Mouse (Mus musculus) embryonic facial prominence, embryonic 11.5 days (tissue): Measurements from ENCODE around the gene Crhr1. TPM values are rescaled to one million over a fixed set of nuclear protein-coding genes. Genes with fewer than 3 reads are reported as not detected.

Experiments
- ATAC-seq: fragments of 200-750 bp; cut with Nextera tagmentation; replicated peaks from 2 replicates; pipeline ENCODE4 v1.8.0; 2017; ENCODE audit warnings: low read depth; ENCODE audit not compliant: insufficient number of reproducible peaks, low FRiP score, low TSS enrichment
- DNase-seq: peaks from one replicate; pipeline ENCODE4 v3.0.0-alpha.2; 2015; ENCODE audit warnings: low spot score
- H3K27ac ChIP-seq: fragments of 300-500 bp; sonication (generic); replicated peaks from 2 replicates; pipeline ENCODE4 v1.5.1; 2014; ENCODE audit warnings: mild to moderate bottlenecking, low read depth, low read length, control low read depth
- H3K27me3 ChIP-seq: fragments of 300-500 bp; sonication (generic); 2 replicates; pipeline ENCODE4 v1.6.1; 2014; ENCODE audit warnings: mild to moderate bottlenecking, low read length, moderate library complexity, mixed read lengths; ENCODE audit not compliant: control insufficient read depth, insufficient read depth
- H3K36me3 ChIP-seq: fragments of 300-500 bp; sonication (generic); replicated peaks from 2 replicates; pipeline ENCODE4 v1.6.1; 2014; ENCODE audit warnings: low read depth, mild to moderate bottlenecking, low read length, moderate library complexity, mixed read lengths; ENCODE audit not compliant: control insufficient read depth, insufficient read depth
- H3K4me1 ChIP-seq: fragments of 300-500 bp; sonication (generic); 2 replicates; pipeline ENCODE4 v1.6.1; 2014; ENCODE audit warnings: low read length, mixed read lengths; ENCODE audit not compliant: control insufficient read depth, insufficient read depth
- H3K4me2 ChIP-seq: fragments of 300-500 bp; sonication (generic); 2 replicates; pipeline ENCODE4 v1.6.1; 2014; ENCODE audit warnings: low read depth, mild to moderate bottlenecking, control low read depth, low read length, moderate library complexity
- H3K4me3 ChIP-seq: fragments of 300-500 bp; sonication (generic); 2 replicates; pipeline ENCODE4 v1.5.1; 2014; ENCODE audit warnings: low read depth, low read length, control low read depth
- H3K9ac ChIP-seq: fragments of 300-500 bp; sonication (generic); replicated peaks from 2 replicates; pipeline ENCODE4 v1.6.1; 2014; ENCODE audit warnings: mild to moderate bottlenecking, control low read depth, low read length
- H3K9me3 ChIP-seq: fragments of 300-500 bp; sonication (generic); replicated peaks from 2 replicates; pipeline ENCODE4 v1.6.1; 2016; ENCODE audit warnings: mild to moderate bottlenecking, low read length, inconsistent platforms, mixed read lengths; ENCODE audit not compliant: control insufficient read depth
- WGBS: fragments of 180-500 bp; shearing (Covaris S2); extraction: QIAGEN DNeasy Blood & Tissue Kit; methylation state at CpG from one replicate; pipeline ENCODE4 v1.1.7; 2014; 5-methylcytosine and 5-hydroxymethylcytosine counted together
- polyA plus RNA-seq: library from polyadenylated mRNA; unstranded; fragments of >200 nt; fragmentation: Nextera tagmentation; extraction: Ambion mirVana; gene quantifications from 2 replicates; pipeline ENCODE4 v1.2.1, GENCODE M21; 2014

Crhr1 gene
- polyA plus RNA-seq, result 0.14 and 0.31 TPM in 2 replicates

DNA sequence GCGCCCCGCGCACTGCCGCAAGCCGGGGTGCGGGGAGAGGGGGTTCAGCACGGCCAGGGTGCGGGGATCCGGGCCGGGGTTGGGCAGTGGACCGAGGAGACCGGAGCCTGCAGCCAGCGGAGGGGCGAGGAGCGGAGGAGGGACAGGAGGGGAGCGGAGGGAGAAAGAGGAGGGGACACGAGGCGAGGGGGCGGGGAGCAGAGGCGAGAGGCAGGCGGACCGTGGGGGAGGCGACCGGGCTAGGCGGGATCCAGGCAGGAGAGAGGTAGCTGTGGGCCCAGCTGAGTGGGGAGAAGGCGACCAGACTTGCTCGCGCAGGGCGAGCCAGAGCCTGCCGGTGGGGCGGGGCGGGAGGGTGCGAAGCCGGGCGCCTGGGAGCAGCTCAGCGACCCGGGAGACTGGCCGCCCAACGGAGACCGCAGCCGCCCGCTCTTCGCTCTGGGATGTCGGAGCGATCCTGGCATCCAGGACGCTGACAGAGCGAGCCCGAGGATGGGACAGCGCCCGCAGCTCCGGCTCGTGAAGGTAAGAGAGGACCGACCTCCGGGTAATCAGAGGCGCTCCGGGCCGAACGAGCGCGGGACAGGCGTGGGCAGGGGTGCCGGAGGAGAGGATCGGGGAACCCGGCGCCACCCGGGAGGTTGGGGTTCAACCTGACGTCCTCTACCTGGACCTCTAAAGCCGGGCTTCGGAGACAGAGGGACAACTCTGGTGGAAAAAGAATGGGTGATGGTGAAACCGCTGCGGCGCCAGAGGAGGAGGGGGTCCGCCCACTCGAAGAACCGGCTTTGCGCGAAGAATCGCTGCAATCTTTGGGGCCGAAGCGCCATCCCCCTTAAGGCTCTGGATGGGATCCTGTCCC, at the start of gene Crhr1:
Gene Crhr1, plus strand, starts transcription at position 276 of the 862 bp plus-strand sequence.
- no peaks in the 10 kb centered on the region for H3K9me3 ChIP-seq
- H3K4me3 ChIP-seq, result peak within 1 kb of the TSS; percentile 52
- under 1% methylated on average over 72 of the region's 80 CpGs for whole genome bisulfite sequencing
- peak; percentile 73 for ATAC-seq
- peak within 1 kb of the TSS; percentile 58 for H3K9ac ChIP-seq
- peaks cover 43% of the 10 kb centered on the region for H3K27me3 ChIP-seq
- H3K4me1 ChIP-seq, result peaks cover 8% of the 10 kb centered on the region
- no peak within 1 kb of the TSS for H3K27ac ChIP-seq
- no peaks in the 10 kb centered on the region for H3K36me3 ChIP-seq
- H3K4me2 ChIP-seq, result peak within 1 kb of the TSS; percentile 99
- peak; percentile 66 for DNase-seq

DNA sequence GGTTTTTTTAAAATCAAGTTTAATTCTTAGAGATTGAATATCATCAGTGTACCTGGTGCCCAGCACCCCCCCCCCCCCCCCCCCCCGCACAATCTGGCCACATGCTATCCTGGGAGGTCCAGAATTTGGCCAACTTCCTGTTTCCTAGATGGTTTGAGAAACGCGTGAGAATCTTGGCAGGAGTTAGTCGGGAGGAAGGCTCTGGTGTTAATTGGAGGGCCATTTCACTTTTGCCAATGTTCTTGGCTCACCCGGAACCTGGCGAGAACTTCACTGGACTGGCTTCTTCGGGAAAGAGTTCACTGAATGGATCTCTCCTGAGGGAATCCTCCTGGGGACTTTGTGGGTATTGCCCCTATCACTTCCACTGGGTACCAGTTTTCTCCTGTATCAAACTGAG, 49.4 kb upstream of the Crhr1 start:
- no peak overlapping the region for H3K27ac ChIP-seq
- 89% methylated on average over 7 of the region's 7 CpGs for WGBS
- H3K9ac ChIP-seq, result no peak overlapping the region
- DNase-seq (no peak), ATAC-seq (no peak)
- no peak overlapping the region for H3K4me2 ChIP-seq
- no peaks in the 10 kb centered on the region for H3K27me3 ChIP-seq
- no peaks in the 10 kb centered on the region for H3K9me3 ChIP-seq
- no peaks in the 10 kb centered on the region for H3K36me3 ChIP-seq
- no peak overlapping the region for H3K4me3 ChIP-seq
- H3K4me1 ChIP-seq, result no peaks in the 10 kb centered on the region

DNA sequence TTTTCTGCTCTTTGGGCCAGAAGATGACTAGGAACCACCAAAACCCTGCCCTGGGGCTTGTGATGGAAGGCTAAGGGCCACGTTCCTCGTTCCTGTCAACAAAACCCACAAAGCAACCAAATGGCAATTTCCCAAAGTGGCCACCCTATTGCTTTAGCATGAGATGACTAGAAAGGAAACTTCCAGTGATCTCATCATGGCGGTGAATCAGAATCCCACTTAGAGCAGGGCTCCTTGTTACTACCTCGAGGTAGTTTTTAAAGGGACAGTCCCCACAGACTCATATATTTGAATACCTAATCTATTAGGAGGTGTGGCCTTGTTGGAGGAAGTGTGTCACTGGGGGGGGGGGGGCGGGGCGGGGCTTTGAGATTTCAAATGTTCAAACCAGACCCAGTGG, 48.9 kb upstream of the Crhr1 start:
- H3K9me3 ChIP-seq, result no peaks in the 10 kb centered on the region
- H3K9ac ChIP-seq, result no peak overlapping the region
- no peak overlapping the region for H3K27ac ChIP-seq
- no peaks in the 10 kb centered on the region for H3K27me3 ChIP-seq
- 78% methylated on average over 6 of the region's 6 CpGs for WGBS
- no peaks in the 10 kb centered on the region for H3K36me3 ChIP-seq
- H3K4me2 ChIP-seq, result no peak overlapping the region
- DNase-seq (no peak), ATAC-seq (no peak)
- H3K4me3 ChIP-seq, result no peak overlapping the region
- H3K4me1 ChIP-seq, result no peaks in the 10 kb centered on the region

DNA sequence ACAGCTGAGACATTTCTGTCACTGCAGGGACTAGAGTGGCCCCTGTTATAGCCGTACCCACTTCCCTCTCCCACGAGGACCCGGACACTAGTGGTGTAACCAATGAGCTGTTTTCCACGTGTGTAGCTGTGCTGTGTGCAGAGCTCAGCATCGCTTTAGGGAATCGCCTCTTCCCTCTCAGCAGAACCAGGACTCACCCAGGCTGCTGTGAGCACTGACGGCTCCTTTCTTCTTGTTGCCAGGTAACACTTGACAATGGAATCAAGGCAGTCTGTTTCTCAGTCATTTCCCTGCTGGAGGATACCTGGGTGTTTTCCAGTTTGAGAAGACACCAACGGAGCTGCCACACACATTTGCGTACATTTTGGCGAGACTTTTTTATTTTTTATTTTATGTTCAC, 44.1 kb upstream of the Crhr1 start:
- Histone ChIP-seq H3K4me3 (no peak overlapping the region), H3K9ac (no peak overlapping the region), H3K4me1 (no peaks in the 10 kb centered on the region), H3K4me2 (no peak overlapping the region), H3K27ac (no peak overlapping the region), H3K9me3 (no peaks in the 10 kb centered on the region), H3K27me3 (no peaks in the 10 kb centered on the region), H3K36me3 (no peaks in the 10 kb centered on the region)
- DNase-seq (no peak), ATAC-seq (no peak)
- WGBS, result 60% methylated on average over 10 of the region's 10 CpGs

DNA sequence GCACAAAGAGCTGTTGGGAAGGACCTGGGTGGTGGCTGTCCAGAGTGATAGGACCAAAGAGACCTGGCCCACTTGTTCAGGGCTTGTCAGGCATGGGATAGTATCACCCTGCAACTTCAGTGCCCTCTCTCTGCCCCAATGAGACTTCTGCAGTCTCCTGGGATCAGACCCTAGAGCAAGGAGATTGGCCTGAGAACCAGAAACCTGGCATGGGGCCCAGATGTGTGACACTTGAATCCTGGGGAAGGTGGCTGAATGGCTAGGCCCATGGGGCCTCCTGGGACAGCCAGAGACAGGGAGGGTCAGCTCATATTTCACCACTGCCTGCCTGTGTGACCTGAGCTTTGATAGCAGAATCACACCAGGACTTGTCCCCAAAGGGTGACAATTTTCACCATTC, 41.9 kb upstream of the Crhr1 start:
- H3K27ac ChIP-seq, result no peak overlapping the region
- no peaks in the 10 kb centered on the region for H3K36me3 ChIP-seq
- no peak for ATAC-seq
- DNase-seq, result no peak
- H3K4me1 ChIP-seq, result no peaks in the 10 kb centered on the region
- no peaks in the 10 kb centered on the region for H3K9me3 ChIP-seq
- no peak overlapping the region for H3K9ac ChIP-seq
- no peak overlapping the region for H3K4me3 ChIP-seq
- H3K27me3 ChIP-seq, result no peaks in the 10 kb centered on the region
- H3K4me2 ChIP-seq, result no peak overlapping the region

DNA sequence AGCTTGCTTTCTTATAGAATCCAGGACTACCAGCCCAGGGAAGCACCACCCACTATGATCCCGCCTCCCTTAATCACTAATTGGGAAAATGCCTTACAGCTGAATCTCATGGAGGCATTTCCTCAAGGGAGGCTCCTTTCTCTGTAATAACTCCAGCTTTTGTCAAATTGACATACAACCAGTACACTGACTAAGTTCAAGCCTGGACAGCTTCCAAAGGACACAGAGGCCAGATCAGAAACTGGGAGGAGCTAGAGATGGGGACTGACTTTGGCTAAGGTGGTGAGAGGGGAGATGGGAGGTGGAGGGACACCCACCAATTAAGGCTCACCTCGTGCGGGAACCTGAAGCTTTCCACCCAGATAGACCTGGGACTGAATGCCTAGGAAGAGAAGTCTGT, 37.5 kb upstream of the Crhr1 start:
- H3K27me3 ChIP-seq, result no peaks in the 10 kb centered on the region
- H3K9me3 ChIP-seq, result no peaks in the 10 kb centered on the region
- H3K4me3 ChIP-seq, result no peak overlapping the region
- no peak for ATAC-seq
- 53% methylated on average over 3 of the region's 3 CpGs for WGBS
- no peaks in the 10 kb centered on the region for H3K36me3 ChIP-seq
- no peaks in the 10 kb centered on the region for H3K4me1 ChIP-seq
- H3K9ac ChIP-seq, result no peak overlapping the region
- DNase-seq, result peak; percentile 20
- no peak overlapping the region for H3K4me2 ChIP-seq
- no peak overlapping the region for H3K27ac ChIP-seq

DNA sequence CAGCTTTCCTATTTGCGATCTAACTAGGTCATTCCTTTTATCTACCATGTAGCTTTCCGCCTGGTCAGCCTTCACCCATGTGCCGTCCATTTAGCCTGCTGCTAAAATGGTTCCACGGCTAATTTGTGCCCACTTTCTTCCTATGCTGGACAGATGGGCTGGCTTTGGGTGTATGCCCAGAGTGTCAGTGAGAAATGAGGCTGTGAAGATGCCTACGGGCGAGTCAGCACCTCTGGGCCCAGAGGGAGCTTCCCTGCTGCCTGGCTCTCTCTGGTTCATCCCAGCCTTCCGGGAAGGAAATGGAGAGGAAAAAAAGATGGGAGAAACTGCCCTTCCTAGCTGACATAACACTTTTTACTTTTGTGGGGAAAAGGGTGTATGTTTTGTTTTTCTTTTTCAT, 36.1 kb upstream of the Crhr1 start:
- H3K9me3 ChIP-seq, result no peaks in the 10 kb centered on the region
- no peak for ATAC-seq
- WGBS, result 90% methylated on average over 7 of the region's 7 CpGs

DNA sequence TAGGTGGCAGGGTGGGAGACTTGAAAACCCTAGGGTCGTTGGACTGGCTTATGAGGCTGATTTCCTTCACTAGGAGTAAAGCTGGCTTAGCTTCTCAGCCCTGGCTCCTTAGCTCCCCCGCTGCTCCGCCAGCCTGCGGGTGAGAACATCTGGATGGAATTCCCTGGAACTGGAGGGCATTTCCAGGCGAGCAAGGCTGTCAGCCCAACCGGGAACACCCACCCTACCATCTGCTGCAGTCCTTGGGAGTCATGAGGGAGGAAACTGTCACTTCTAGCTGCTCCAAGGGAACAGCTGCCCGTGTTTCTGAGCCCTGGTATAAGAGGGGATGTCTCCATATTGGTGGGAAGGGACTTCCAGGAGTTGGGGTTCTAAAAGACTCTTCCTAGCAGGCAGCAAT, 33.1 kb upstream of the Crhr1 start:
- 11% methylated on average over 7 of the region's 7 CpGs for WGBS
- Histone ChIP-seq H3K4me1 (no peaks in the 10 kb centered on the region; the same call in 1 of the 2 replicates), H3K4me3 (no peak overlapping the region), H3K9ac (no peak overlapping the region), H3K4me2 (no peak overlapping the region), H3K36me3 (no peaks in the 10 kb centered on the region), H3K27ac (no peak overlapping the region), H3K9me3 (no peaks in the 10 kb centered on the region), H3K27me3 (no peaks in the 10 kb centered on the region)
- DNase-seq (peak; percentile 68), ATAC-seq (no peak)

More for the DNA sequence above, 36.1 kb upstream of the Crhr1 start:
- no peak for DNase-seq
- H3K9ac ChIP-seq, result no peak overlapping the region
- H3K36me3 ChIP-seq, result no peaks in the 10 kb centered on the region
- H3K4me1 ChIP-seq, result no peaks in the 10 kb centered on the region
- H3K27me3 ChIP-seq, result no peaks in the 10 kb centered on the region
- no peak overlapping the region for H3K4me3 ChIP-seq
- H3K27ac ChIP-seq, result no peak overlapping the region
- H3K4me2 ChIP-seq, result no peak overlapping the region
